Mouse (Mus musculus): ENCODE data around the gene Csmd2. TPM values are rescaled to one million over a fixed set of nuclear protein-coding genes. Genes with fewer than 3 reads are reported as not detected.

Csmd2 gene
- polyA plus RNA-seq (2012; rRNA removed): 13.4 and 13.7 TPM in 2 replicates

- Histone ChIP-seq H3K27ac (ENCODE audit: insufficient read depth, low read length) (no peak within 1 kb of the TSS; the same call in 1 of the 2 replicates), H3K4me3 (replicated peaks; ENCODE audit: insufficient read depth, low read depth, low read length) (peak within 1 kb of the TSS; percentile 92), H3K27me3 (ENCODE audit: control insufficient read depth, insufficient read depth, low read length) (no peaks in the 10 kb centered on the region), H3K4me1 (ENCODE audit: control insufficient read depth, insufficient read depth, low read length) (peaks cover 7% of the 10 kb centered on the region)
- under 1% methylated on average over 58 of the region's 65 CpGs for WGBS
- peak; percentile 80 for DNase-seq
- no peak for TF ChIP-seq POLR2A (IDR thresholded peaks at IDR 0.05; ENCODE audit: borderline replicate concordance, insufficient read depth, low read length)
- no peak for TF ChIP-seq CTCF (IDR thresholded peaks at IDR 0.05; ENCODE audit: borderline replicate concordance, insufficient read depth, low read depth, low read length)
Observed at GRCm38 (mm10) chr4:127987784-127988455, at the start of gene Csmd2. Gene Csmd2 (plus strand): TSS chr4:127987857.

GRCm38 (mm10) chr4:127947696-127948095, 40.0 kb upstream of the Csmd2 start:
- peak; percentile 72 to 90 for DNase-seq
- TF ChIP-seq POLR2A (IDR thresholded peaks at IDR 0.05; ENCODE audit: borderline replicate concordance, insufficient read depth, low read length) (no peak), CTCF (IDR thresholded peaks at IDR 0.05; ENCODE audit: borderline replicate concordance, insufficient read depth, low read depth, low read length) (no peak)
- Histone ChIP-seq H3K27ac (ENCODE audit: insufficient read depth, low read length) (no peak overlapping the region), H3K4me3 (replicated peaks; ENCODE audit: insufficient read depth, low read depth, low read length) (no peak overlapping the region), H3K27me3 (ENCODE audit: control insufficient read depth, insufficient read depth, low read length) (no peaks in the 10 kb centered on the region), H3K4me1 (ENCODE audit: control insufficient read depth, insufficient read depth, low read length) (peaks cover 11% of the 10 kb centered on the region)
- WGBS: 9% methylated on average over 2 of the region's 2 CpGs

- Histone ChIP-seq H3K27ac (ENCODE audit: insufficient read depth, low read length) (no peak overlapping the region), H3K4me1 (ENCODE audit: control insufficient read depth, insufficient read depth, low read length) (peaks cover under 1% of the 10 kb centered on the region; the same call in 1 of the 2 replicates), H3K27me3 (ENCODE audit: control insufficient read depth, insufficient read depth, low read length) (no peaks in the 10 kb centered on the region), H3K4me3 (replicated peaks; ENCODE audit: insufficient read depth, low read depth, low read length) (no peak overlapping the region)
- TF ChIP-seq CTCF (IDR thresholded peaks at IDR 0.05; ENCODE audit: borderline replicate concordance, insufficient read depth, low read depth, low read length) (no peak), POLR2A (IDR thresholded peaks at IDR 0.05; ENCODE audit: borderline replicate concordance, insufficient read depth, low read length) (no peak)
- WGBS: 77% methylated on average over 10 of the region's 10 CpGs
- DNase-seq: no peak
Observed at GRCm38 (mm10) chr4:127953006-127953710, 34.5 kb upstream of the Csmd2 start.

- no peak overlapping the region for H3K4me3 ChIP-seq (replicated peaks; ENCODE audit: insufficient read depth, low read depth, low read length)
- peak; percentile 87 to 92 for DNase-seq
- H3K27ac ChIP-seq (ENCODE audit: insufficient read depth, low read length): no peak overlapping the region
- TF ChIP-seq POLR2A (IDR thresholded peaks at IDR 0.05; ENCODE audit: borderline replicate concordance, insufficient read depth, low read length) (no peak), CTCF (IDR thresholded peaks at IDR 0.05; ENCODE audit: borderline replicate concordance, insufficient read depth, low read depth, low read length) (no peak)
- WGBS: 4% methylated on average over 7 of the region's 7 CpGs
- peaks cover 10% of the 10 kb centered on the region for H3K4me1 ChIP-seq (ENCODE audit: control insufficient read depth, insufficient read depth, low read length)
- no peaks in the 10 kb centered on the region for H3K27me3 ChIP-seq (ENCODE audit: control insufficient read depth, insufficient read depth, low read length)
Observed at GRCm38 (mm10) chr4:127969101-127969500, 18.6 kb upstream of the Csmd2 start.

GRCm38 (mm10) chr4:127970018-127970421, 17.6 kb upstream of the Csmd2 start:
- Histone ChIP-seq H3K4me3 (replicated peaks; ENCODE audit: insufficient read depth, low read depth, low read length) (no peak overlapping the region), H3K4me1 (ENCODE audit: control insufficient read depth, insufficient read depth, low read length) (peaks cover 10% of the 10 kb centered on the region), H3K27ac (ENCODE audit: insufficient read depth, low read length) (no peak overlapping the region), H3K27me3 (ENCODE audit: control insufficient read depth, insufficient read depth, low read length) (no peaks in the 10 kb centered on the region)
- WGBS: 39% methylated on average over 7 of the region's 7 CpGs
- no peak for DNase-seq
- TF ChIP-seq POLR2A (IDR thresholded peaks at IDR 0.05; ENCODE audit: borderline replicate concordance, insufficient read depth, low read length) (no peak), CTCF (IDR thresholded peaks at IDR 0.05; ENCODE audit: borderline replicate concordance, insufficient read depth, low read depth, low read length) (peak; percentile 44)

- Histone ChIP-seq H3K4me1 (ENCODE audit: control insufficient read depth, insufficient read depth, low read length) (peaks cover 10% of the 10 kb centered on the region), H3K4me3 (replicated peaks; ENCODE audit: insufficient read depth, low read depth, low read length) (no peak within 1 kb of the TSS)
- 40% methylated on average over 39 of the region's 39 CpGs for WGBS
Observed at GRCm38 (mm10) chr4:127970901-127971868, 16.5 kb upstream of the Csmd2 start, which contains the start of gene CK137956. Gene CK137956 (minus strand): TSS chr4:127970951.

GRCm38 (mm10) chr4:127972976-127973375, 14.7 kb upstream of the Csmd2 start:
- DNase-seq: no peak
- H3K4me1 ChIP-seq (ENCODE audit: control insufficient read depth, insufficient read depth, low read length): peaks cover 10% of the 10 kb centered on the region
- TF ChIP-seq CTCF (IDR thresholded peaks at IDR 0.05; ENCODE audit: borderline replicate concordance, insufficient read depth, low read depth, low read length) (no peak), POLR2A (IDR thresholded peaks at IDR 0.05; ENCODE audit: borderline replicate concordance, insufficient read depth, low read length) (no peak)
- 79% methylated on average over 3 of the region's 3 CpGs for WGBS
- no peak overlapping the region for H3K27ac ChIP-seq (ENCODE audit: insufficient read depth, low read length)
- no peaks in the 10 kb centered on the region for H3K27me3 ChIP-seq (ENCODE audit: control insufficient read depth, insufficient read depth, low read length)
- H3K4me3 ChIP-seq (replicated peaks; ENCODE audit: insufficient read depth, low read depth, low read length): no peak overlapping the region

More at GRCm38 (mm10) chr4:127970901-127971868, 16.5 kb upstream of the Csmd2 start, which contains the start of gene CK137956:
- Histone ChIP-seq H3K27me3 (ENCODE audit: control insufficient read depth, insufficient read depth, low read length) (no peaks in the 10 kb centered on the region), H3K27ac (ENCODE audit: insufficient read depth, low read length) (no peak within 1 kb of the TSS)
- TF ChIP-seq CTCF (IDR thresholded peaks at IDR 0.05; ENCODE audit: borderline replicate concordance, insufficient read depth, low read depth, low read length) (0 out of 2 replicates have a peak, but pooled peaks have one; percentile 5), POLR2A (IDR thresholded peaks at IDR 0.05; ENCODE audit: borderline replicate concordance, insufficient read depth, low read length) (no peak)
- no peak for DNase-seq
